Mouse (Mus musculus) bone marrow, adult 2 months (tissue): ENCODE data around the gene Farp2. TPM values are rescaled to one million over a fixed set of nuclear protein-coding genes. Genes with fewer than 3 reads are reported as not detected.

ENCODE experiments used
- H3K27ac ChIP-seq: fragments of 200-500 bp; 2 replicates; pipeline ENCODE4 v1.5.1; 2012; ENCODE audit warnings: low read depth, mild to moderate bottlenecking, control low read depth, inconsistent platforms, low read length; ENCODE audit not compliant: control insufficient read depth, poor library complexity, insufficient read depth
- H3K4me1 ChIP-seq: fragments of 200-500 bp; 2 replicates; pipeline ENCODE4 v1.6.1; 2011; ENCODE audit warnings: low read length; ENCODE audit not compliant: control insufficient read depth, insufficient read depth
- H3K4me3 ChIP-seq: fragments of 200-500 bp; replicated peaks from 2 replicates; pipeline ENCODE3; 2011; ENCODE audit warnings: mild to moderate bottlenecking, low read depth, low read length, control low read depth; ENCODE audit not compliant: control insufficient read depth
- CTCF ChIP-seq: fragments of 200-500 bp; IDR thresholded peaks from 2 replicates; pipeline ENCODE4 v1.5.1; 2011; ENCODE audit warnings: low read length, control low read depth; ENCODE audit not compliant: control insufficient read depth, insufficient read depth
- POLR2A ChIP-seq: fragments of 200-500 bp; IDR thresholded peaks from 2 replicates; pipeline ENCODE4 v1.6.1; 2011; ENCODE audit warnings: low read depth, mild to moderate bottlenecking, control low read depth, low read length, borderline replicate concordance; ENCODE audit not compliant: control insufficient read depth
- WGBS: fragments of 180-500 bp; shearing (Covaris S2); methylation state at CpG from one replicate; pipeline ENCODE4 v1.1.7; 2018; 5-methylcytosine and 5-hydroxymethylcytosine counted together
- polyA plus RNA-seq: library from polyadenylated mRNA; stranded (reverse); fragments of >200 nt; gene quantifications from 2 replicates; pipeline ENCODE4 v1.2.4, GENCODE M21; 2011; ENCODE audit warnings: low replicate concordance; ENCODE audit not compliant: missing spikeins, insufficient read depth, insufficient read length

Gene Farp2
- polyA plus RNA-seq, 1 experiment: 0.82 TPM

DNA sequence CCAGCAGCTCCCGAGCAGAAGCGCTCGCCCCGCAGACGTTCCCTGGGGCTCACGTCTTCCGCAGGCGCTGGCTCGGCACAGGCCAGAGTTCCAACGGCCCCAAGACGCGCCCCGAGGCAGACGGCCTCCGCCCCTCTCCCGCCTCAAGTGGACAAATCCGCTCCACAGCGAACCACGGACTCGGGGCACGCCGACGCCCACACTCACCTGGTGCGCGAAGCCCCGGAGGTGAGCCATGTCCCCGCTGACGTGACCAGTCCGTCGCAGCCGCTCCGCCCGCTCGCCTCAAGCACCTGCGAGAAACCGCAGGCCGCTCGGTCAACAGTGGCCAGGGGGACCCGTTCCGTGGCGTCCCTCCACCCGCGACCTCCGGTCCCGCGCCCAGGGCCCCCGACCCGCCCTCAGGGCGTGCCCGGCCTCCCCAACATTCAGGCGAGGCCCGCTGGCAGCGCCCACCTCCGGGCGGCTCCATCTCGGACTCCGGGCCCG lies 123.3 kb downstream of the Farp2 start:
- H3K4me1 ChIP-seq: peaks cover 1% of the 10 kb centered on the region; the same call in 1 of the 2 replicates

DNA sequence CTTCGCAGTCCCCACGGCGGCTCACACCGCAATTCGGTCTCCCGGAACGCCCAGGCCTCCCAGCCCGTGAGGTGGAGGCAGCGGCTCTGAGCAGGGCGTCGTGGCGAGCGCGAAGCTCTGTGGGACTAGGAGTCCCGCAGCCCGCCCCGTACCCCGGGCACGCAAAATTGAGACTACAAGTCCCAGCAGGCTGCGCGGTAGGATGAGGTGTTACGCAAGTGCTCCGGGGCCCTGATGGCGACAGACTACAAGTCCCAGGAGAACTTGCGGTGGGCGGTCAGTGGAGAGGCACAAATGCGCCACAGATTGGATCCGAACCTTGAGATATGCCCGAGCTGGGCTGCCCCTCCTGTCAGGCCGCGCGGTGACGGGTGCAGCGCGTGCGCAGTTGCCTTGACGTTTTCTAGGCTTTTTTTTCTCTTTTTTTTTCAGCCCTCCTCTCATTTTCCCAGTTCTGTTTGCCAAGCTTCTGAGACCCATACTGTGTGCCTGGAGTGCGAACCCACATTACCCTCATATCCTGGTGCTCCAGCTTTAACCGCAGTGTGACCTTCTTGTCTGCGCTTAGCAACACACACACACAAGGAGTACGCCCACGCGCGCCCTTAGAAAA lies 123.8 kb downstream of the Farp2 start:
- Histone ChIP-seq H3K4me1 (peaks cover 1% of the 10 kb centered on the region; the same call in 1 of the 2 replicates), H3K27ac (peak overlapping the region; percentile 82), H3K4me3 (peak overlapping the region; percentile 70)
- TF ChIP-seq CTCF (no peak), POLR2A (peak; percentile 61; the same call in 1 of the 2 replicates)
- WGBS: 1% methylated on average over 44 of the region's 44 CpGs

More for the DNA sequence above, 123.3 kb downstream of the Farp2 start:
- WGBS: under 1% methylated on average over 58 of the region's 58 CpGs
- no peak for TF ChIP-seq CTCF
- TF ChIP-seq POLR2A: no peak
- H3K27ac ChIP-seq: peak overlapping the region; percentile 82
- peak overlapping the region; percentile 70 for H3K4me3 ChIP-seq

DNA sequence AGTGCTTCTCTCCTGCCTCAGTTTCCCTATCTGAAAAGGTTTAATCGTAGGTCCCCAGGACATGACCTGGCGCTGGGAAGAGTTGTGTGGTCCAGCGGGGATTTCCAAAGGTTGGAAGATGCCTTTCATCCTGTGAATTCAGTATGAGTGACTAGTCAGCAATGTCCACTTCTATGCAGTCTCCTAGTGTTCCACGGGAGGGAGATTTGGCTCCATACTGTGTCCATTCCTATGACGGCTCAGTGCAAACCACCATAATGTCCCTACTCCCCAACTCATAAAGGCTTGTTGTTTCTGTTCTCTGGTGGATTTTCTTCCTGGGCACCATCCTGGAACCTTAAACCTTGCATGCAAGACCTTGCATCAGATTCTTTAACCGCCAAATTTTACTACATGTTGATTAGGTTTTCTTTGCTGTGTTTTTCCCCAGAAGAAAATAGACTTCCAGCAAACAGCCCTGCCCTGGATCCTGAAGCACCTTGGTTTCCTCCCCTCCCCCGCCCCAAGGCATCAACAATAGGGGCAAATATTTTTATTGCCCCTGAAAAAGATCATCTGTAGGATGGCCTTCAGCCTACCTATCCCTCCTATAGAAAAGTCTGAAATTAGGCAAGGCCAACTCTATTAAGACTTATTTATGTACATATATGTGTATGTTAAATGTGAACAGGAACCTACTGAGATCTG lies 124.5 kb downstream of the Farp2 start:
- Histone ChIP-seq H3K27ac (no peak overlapping the region), H3K4me1 (peaks cover 1% of the 10 kb centered on the region; the same call in 1 of the 2 replicates), H3K4me3 (peak overlapping the region; percentile 70)
- WGBS: 24% methylated on average over 7 of the region's 7 CpGs
- TF ChIP-seq POLR2A (no peak), CTCF (no peak)

DNA sequence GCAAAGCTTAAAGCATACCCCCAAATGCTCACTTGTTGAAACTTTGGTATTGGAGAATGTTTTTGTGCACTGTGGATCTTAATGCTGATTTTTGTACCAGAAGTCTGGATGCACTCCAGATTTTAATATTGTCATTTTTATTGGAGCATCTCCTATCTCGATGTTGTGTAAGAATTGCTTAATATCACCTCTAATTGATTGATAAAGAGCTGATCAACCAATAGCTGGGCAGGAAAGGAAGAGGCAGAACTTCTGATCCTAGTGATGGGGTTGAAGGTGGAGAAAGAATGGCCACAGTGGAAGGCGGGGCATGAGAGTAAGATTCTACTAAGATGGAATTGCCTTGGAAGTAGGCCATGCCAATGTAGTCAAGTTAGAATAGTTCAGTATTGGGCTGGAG lies 130.1 kb downstream of the Farp2 start:
- 82% methylated on average over 2 of the region's 2 CpGs for WGBS
- no peak overlapping the region for H3K4me3 ChIP-seq
- no peaks in the 10 kb centered on the region for H3K4me1 ChIP-seq
- no peak for TF ChIP-seq CTCF
- H3K27ac ChIP-seq: no peak overlapping the region

DNA sequence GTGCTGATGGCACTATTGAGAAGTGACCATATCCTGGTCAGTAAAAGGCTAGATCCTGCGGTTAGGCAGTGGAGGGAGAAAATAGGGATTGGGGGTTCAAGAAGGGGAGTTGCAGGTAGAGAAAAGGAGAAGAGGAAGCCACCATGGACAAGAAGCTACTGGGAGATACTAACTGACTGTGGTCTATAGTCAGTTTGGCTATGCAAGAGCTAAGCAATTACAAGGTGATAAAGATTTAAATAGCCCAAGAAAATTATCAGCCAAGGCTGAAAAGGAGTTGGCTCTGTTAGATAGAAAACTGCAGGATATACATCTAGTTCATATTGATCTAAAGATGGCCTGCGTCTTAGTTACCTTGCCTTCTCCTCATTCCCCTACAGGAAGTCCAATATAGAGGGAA lies 130.8 kb downstream of the Farp2 start:
- Histone ChIP-seq H3K4me1 (no peaks in the 10 kb centered on the region), H3K27ac (no peak overlapping the region), H3K4me3 (no peak overlapping the region)
- WGBS: 74% methylated on average over 2 of the region's 2 CpGs
- TF ChIP-seq CTCF (no peak), POLR2A (no peak)

DNA sequence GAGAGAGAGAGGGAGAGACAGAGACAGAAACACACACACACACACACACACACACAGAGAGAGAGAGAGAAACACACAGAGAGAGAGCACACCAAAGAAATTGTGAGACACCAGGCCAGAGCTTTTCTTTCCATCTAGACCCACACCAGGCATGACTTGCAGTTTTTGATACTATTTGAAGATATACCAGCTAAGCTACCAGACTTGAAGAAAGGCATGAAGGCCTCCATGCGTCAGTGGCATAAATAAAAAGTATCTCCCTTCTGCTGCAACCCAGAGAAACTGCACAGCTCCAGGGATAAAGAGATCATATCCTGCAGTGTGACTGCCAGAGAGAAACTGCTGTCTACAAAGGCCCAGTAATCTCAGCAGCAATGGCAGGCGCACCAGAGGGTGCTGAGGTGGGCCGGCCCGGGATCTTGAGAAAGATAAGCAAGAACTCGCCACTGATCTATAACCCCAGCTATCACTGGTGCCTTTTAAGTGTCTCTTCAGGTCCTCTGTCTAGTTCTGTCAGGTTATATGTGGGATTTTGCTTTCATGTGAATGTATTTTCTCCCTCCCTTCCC lies 137.8 kb downstream of the Farp2 start:
- no peak for TF ChIP-seq POLR2A
- no peak for TF ChIP-seq CTCF
- no peaks in the 10 kb centered on the region for H3K4me1 ChIP-seq
- no peak overlapping the region for H3K27ac ChIP-seq

DNA sequence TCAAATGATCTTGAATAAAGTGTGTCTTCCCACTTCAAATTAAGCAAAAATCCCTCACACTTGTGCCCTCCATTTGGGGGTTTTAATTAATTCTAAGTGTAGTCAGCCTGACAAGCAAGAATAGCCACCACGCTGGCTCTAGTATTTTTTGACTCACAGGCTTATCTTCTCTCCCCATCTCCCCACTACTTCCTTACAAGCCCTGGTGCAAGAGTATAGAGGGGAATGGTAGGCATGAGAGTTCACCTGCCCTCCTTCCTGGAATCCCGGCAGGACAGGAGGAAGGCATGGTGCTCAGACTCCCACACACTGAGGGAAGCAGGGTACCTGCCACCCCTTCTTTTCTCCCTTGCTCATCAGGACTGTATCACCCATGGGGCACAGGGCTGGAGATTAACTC lies 142.4 kb downstream of the Farp2 start:
- Histone ChIP-seq H3K27ac (no peak overlapping the region), H3K4me1 (no peaks in the 10 kb centered on the region), H3K4me3 (no peak overlapping the region)
- TF ChIP-seq CTCF: no peak
- no peak for TF ChIP-seq POLR2A
- WGBS: 0% methylated on average over 2 of the region's 2 CpGs

More for the DNA sequence above, 137.8 kb downstream of the Farp2 start:
- H3K4me3 ChIP-seq: no peak overlapping the region
- WGBS: 50% methylated on average over 5 of the region's 5 CpGs

DNA sequence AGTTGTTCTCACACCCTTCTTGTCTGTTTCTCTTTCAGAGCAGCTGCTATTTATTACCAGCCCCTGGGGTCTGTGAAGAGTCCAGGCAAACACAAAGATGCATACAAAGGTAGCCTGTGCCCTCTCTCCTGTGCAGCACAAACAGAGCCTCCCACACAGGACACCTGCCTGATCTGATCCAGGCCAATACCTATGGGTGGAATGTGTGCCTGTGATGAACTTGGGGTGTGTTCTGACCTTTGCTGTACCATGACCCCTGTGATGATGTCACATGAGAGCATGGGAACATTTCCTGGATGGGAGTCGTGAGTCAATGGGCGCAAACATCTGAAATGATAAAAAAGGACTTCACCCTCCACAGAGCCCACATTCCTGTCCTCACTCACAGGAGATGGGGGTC lies 142.9 kb downstream of the Farp2 start:
- no peak overlapping the region for H3K4me3 ChIP-seq
- 70% methylated on average over 2 of the region's 2 CpGs for WGBS

More for the DNA sequence above, 142.9 kb downstream of the Farp2 start:
- Histone ChIP-seq H3K27ac (no peak overlapping the region), H3K4me1 (no peaks in the 10 kb centered on the region)
- TF ChIP-seq POLR2A: no peak
- no peak for TF ChIP-seq CTCF
